Mouse (Mus musculus): ENCODE measurements around the gene Ifi27. TPM values are rescaled to one million over a fixed set of nuclear protein-coding genes. Genes with fewer than 3 reads are reported as not detected.
"Not testable (repeated sequence)": the region's sequence is repeated elsewhere in the genome, so short reads cannot be mapped to it uniquely, and the experiment has no call there.

The Ifi27 gene
- total RNA-seq (2021), result 10 to 100 TPM; 85.7 to 89.8 TPM
- long read RNA-seq, experiment 1, transcript Ifi27-205 (7 exons, 977 nt), result major isoform, 34 of 53 reads
- long read RNA-seq, experiment 1, transcript Ifi27-201 (6 exons, 889 nt), result minor isoform, 8 of 53 reads
- long read RNA-seq, experiment 1, partial matches to known transcripts, result 1 of 53 reads
- long read RNA-seq, experiment 1, other reads (novel, unspliced or antisense), result 10 of 53 reads
- long read RNA-seq, experiment 2, transcript Ifi27-201 (6 exons, 889 nt), result minor isoform, 6 of 37 reads
- long read RNA-seq, experiment 2, transcript Ifi27-205 (7 exons, 977 nt), result major isoform, 24 of 37 reads
- long read RNA-seq, experiment 2, partial matches to known transcripts, result 2 of 37 reads
- long read RNA-seq, experiment 2, other reads (novel, unspliced or antisense), result 5 of 37 reads

GRCm38 (mm10) chr12:103433986-103434731, at the start of gene Ifi27:
Gene Ifi27 (plus strand): TSS chr12:103434211.
- DNase-seq (ENCODE audit: low spot score in 2 of 2), result peak; percentile 53 to 57

GRCm38 (mm10) chr12:103388505-103389347, 45.3 kb upstream of the Ifi27 start, which contains the start of gene Otub2:
Gene Otub2 (plus strand): TSS chr12:103388682.
- DNase-seq (ENCODE audit: low spot score in 2 of 2), result peak; percentile 97 to 99

GRCm38 (mm10) chr12:103389348-103389727, 44.7 kb upstream of the Ifi27 start:
- no peak for DNase-seq (ENCODE audit: low spot score in 2 of 2)

GRCm38 (mm10) chr12:103389982-103390381, 44.0 kb upstream of the Ifi27 start:
- DNase-seq (ENCODE audit: low spot score in 2 of 2), result no peak

- peak; percentile 69 to 76 for DNase-seq (ENCODE audit: low spot score in 2 of 2)
Measured at GRCm38 (mm10) chr12:103391098-103391497, 42.9 kb upstream of the Ifi27 start.

- no peak for DNase-seq (ENCODE audit: low spot score in 2 of 2)
Measured at GRCm38 (mm10) chr12:103393528-103393927, 40.5 kb upstream of the Ifi27 start.

GRCm38 (mm10) chr12:103395486-103396275, 38.3 kb upstream of the Ifi27 start:
- DNase-seq (ENCODE audit: low spot score in 2 of 2), result no peak

- no peak for DNase-seq (ENCODE audit: low spot score in 2 of 2)
Measured at GRCm38 (mm10) chr12:103396751-103397150, 37.3 kb upstream of the Ifi27 start.

- DNase-seq (ENCODE audit: low spot score in 2 of 2), result no peak
Measured at GRCm38 (mm10) chr12:103404131-103404530, 29.9 kb upstream of the Ifi27 start.

GRCm38 (mm10) chr12:103407720-103408119, 26.3 kb upstream of the Ifi27 start, which contains the start of gene 9330161L09Rik:
Gene 9330161L09Rik (minus strand): TSS chr12:103407820.
- DNase-seq (ENCODE audit: low spot score in 2 of 2), result no peak

- peak; percentile 66 to 78 for DNase-seq (ENCODE audit: low spot score in 2 of 2)
Measured at GRCm38 (mm10) chr12:103408144-103408543, 25.9 kb upstream of the Ifi27 start.

- DNase-seq (ENCODE audit: low spot score in 2 of 2), result peak in 1 of 2 experiments; percentile 23
Measured at GRCm38 (mm10) chr12:103425016-103425728, 8.8 kb upstream of the Ifi27 start.

GRCm38 (mm10) chr12:103425729-103426470, 8.1 kb upstream of the Ifi27 start, which contains the start of gene Ddx24:
Gene Ddx24 (minus strand): TSS chr12:103425830.
- peak; percentile 94 to 99 for DNase-seq (ENCODE audit: low spot score in 2 of 2)

- DNase-seq (ENCODE audit: low spot score in 2 of 2), result no peak
Measured at GRCm38 (mm10) chr12:103426710-103427109, 7.3 kb upstream of the Ifi27 start.

GRCm38 (mm10) chr12:103433430-103433829, 581 bp upstream of the Ifi27 start:
- no peak for DNase-seq (ENCODE audit: low spot score in 2 of 2)

GRCm38 (mm10) chr12:103434861-103435260, 850 bp downstream of the Ifi27 start:
- DNase-seq (ENCODE audit: low spot score in 2 of 2), result no peak

- DNase-seq (ENCODE audit: low spot score in 2 of 2), result no peak
Measured at GRCm38 (mm10) chr12:103437601-103438000, 3.6 kb downstream of the Ifi27 start.

- no peak for DNase-seq (ENCODE audit: low spot score in 2 of 2)
Measured at GRCm38 (mm10) chr12:103443524-103443923, 9.5 kb downstream of the Ifi27 start, which contains the start of gene Ifi27l2a. Gene Ifi27l2a (minus strand): TSS chr12:103443680.

- not testable (repeated sequence) for DNase-seq (ENCODE audit: low spot score in 2 of 2)
Measured at GRCm38 (mm10) chr12:103444261-103444660, 10.2 kb downstream of the Ifi27 start.

All from left cerebral cortex, adult 18-20 months (tissue).